Mouse (Mus musculus) hindbrain, embryonic 11.5 days (tissue): ENCODE measurements around the gene Elovl7. TPM values are rescaled to one million over a fixed set of nuclear protein-coding genes. Genes with fewer than 3 reads are reported as not detected.

Experiments used
- ATAC-seq: fragments of 200-750 bp; cut with Nextera tagmentation; 2 replicates; pipeline ENCODE4 v1.8.0; 2017; ENCODE audit warnings: mild to moderate bottlenecking, moderate TSS enrichment, moderate library complexity; ENCODE audit not compliant: low FRiP score
- DNase-seq: peaks from one replicate; pipeline ENCODE4 v3.0.0-alpha.2; 2015; ENCODE audit warnings: low spot score
- H3K27ac ChIP-seq: fragments of 300-500 bp; sonication (generic); 2 replicates; pipeline ENCODE4 v1.5.1; 2014; ENCODE audit warnings: mild to moderate bottlenecking, low read depth, low read length
- H3K27me3 ChIP-seq: fragments of 300-500 bp; sonication (generic); 2 replicates; pipeline ENCODE4 v1.6.1; 2014; ENCODE audit warnings: mild to moderate bottlenecking, low read length, moderate library complexity, mixed read lengths; ENCODE audit not compliant: control insufficient read depth, insufficient read depth
- H3K36me3 ChIP-seq: fragments of 300-500 bp; sonication (generic); 2 replicates; pipeline ENCODE4 v1.6.1; 2014; ENCODE audit warnings: mild to moderate bottlenecking, low read length, moderate library complexity, mixed read lengths; ENCODE audit not compliant: control insufficient read depth, insufficient read depth
- H3K4me1 ChIP-seq: fragments of 300-500 bp; sonication (generic); replicated peaks from 2 replicates; pipeline ENCODE4 v1.6.1; 2014; ENCODE audit warnings: low read length, mixed read lengths; ENCODE audit not compliant: control insufficient read depth, insufficient read depth
- H3K4me2 ChIP-seq: fragments of 300-500 bp; sonication (generic); replicated peaks from 2 replicates; pipeline ENCODE4 v1.6.1; 2014; ENCODE audit warnings: mild to moderate bottlenecking, low read depth, low read length
- H3K4me3 ChIP-seq: fragments of 300-500 bp; sonication (generic); 2 replicates; pipeline ENCODE4 v1.5.1; 2014; ENCODE audit warnings: low read depth, low read length
- H3K9ac ChIP-seq: fragments of 300-500 bp; sonication (generic); 2 replicates; pipeline ENCODE4 v1.6.1; 2014; ENCODE audit warnings: low read depth, low read length
- H3K9me3 ChIP-seq: fragments of 300-500 bp; sonication (generic); 2 replicates; pipeline ENCODE4 v1.6.1; 2016; ENCODE audit warnings: low read length; ENCODE audit not compliant: control insufficient read depth
- WGBS: fragments of 180-500 bp; shearing (Covaris S2); extraction: QIAGEN DNeasy Blood & Tissue Kit; methylation state at CpG from one replicate; pipeline ENCODE4 v1.1.7; 2014; 5-methylcytosine and 5-hydroxymethylcytosine counted together
- polyA plus RNA-seq: library from polyadenylated mRNA; unstranded; fragments of >200 nt; fragmentation: Nextera tagmentation; extraction: Ambion mirVana; gene quantifications from 2 replicates; pipeline ENCODE4 v1.2.1, GENCODE M21; 2014

Elovl7 gene
- polyA plus RNA-seq, 1 experiment from 2014 or later = 1.3 TPM

DNA sequence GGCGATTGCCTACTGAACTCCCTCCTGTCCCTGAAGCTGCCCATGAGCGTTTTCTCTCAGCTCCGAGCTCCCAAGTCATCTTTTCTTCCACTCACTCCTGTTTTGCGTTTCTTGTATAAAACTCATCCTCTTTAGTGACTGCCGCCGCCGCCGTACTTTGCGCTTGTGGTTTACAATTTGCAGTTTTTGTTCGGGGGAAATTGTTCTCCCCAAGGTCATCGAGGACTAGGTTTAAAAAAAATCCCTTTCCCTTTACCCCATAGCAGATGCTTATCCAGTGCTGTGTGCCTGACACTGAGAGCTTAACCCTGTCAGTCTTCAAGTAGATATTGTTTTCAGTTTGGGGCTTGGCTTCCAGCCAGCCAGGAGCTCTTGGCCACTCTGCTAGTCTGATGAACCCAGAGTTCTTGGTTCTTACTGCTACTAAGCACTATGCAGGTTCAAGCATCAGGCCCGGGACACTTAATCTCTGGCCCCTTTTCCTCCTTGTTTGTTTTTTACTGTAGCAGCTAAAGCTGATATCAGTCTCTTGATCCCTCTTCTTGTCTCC lies 1.1 kb downstream of the Elovl7 start:
- Histone ChIP-seq H3K27ac (no peak overlapping the region), H3K4me2 (peak overlapping the region; percentile 94), H3K9ac (no peak overlapping the region), H3K9me3 (no peaks in the 10 kb centered on the region), H3K4me3 (peak overlapping the region; percentile 63), H3K27me3 (peaks cover 11% of the 10 kb centered on the region), H3K36me3 (no peaks in the 10 kb centered on the region), H3K4me1 (no peaks in the 10 kb centered on the region)
- no peak for ATAC-seq
- DNase-seq = peak; percentile 30
- WGBS = 5% methylated on average over 12 of the region's 12 CpGs

DNA sequence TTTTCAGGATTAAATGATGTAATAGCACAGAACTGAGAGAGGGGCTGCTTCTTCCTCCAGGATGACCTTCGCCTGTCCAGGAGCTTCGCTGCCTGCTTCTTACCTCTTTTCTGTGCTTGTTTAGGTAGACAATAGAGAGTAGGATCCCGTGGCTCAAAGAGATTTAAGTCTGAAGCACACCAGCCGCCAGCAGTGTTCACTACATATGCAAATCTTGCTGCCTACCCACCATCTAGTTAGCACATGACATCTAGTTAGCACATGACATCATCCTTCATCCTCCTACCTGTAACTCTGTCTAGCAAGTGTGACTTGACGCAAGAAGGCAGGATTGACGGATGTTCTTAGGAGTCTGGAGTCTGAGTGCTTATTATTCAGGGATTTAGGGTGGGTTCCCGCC lies 5.6 kb downstream of the Elovl7 start:
- WGBS = 73% methylated on average over 7 of the region's 7 CpGs
- Histone ChIP-seq H3K4me2 (no peak overlapping the region), H3K9me3 (no peaks in the 10 kb centered on the region), H3K27ac (no peak overlapping the region), H3K27me3 (peaks cover 8% of the 10 kb centered on the region; the same call in 1 of the 2 replicates), H3K9ac (no peak overlapping the region), H3K4me1 (no peaks in the 10 kb centered on the region), H3K4me3 (no peak overlapping the region), H3K36me3 (no peaks in the 10 kb centered on the region)
- DNase-seq (no peak), ATAC-seq (no peak)

DNA sequence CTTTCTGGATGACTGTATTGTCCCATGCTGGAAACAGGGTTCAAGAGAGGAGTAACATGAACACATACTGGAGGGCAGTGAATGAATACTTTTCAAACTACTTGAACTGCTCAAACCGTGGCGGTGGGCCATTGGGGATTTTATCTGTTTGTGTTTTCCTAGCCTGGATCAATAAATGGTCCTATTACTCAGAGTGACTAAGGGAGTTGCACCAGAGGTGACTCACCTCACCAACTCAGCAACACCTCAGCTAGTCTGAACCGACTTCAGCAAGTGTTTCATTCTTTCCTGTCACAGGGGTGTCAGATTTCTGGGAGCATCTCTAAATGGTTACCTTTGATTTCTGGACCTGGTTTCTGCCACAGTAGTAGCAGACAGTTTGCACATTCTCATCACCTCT lies 15.0 kb downstream of the Elovl7 start:
- no peak for DNase-seq
- H3K36me3 ChIP-seq = no peaks in the 10 kb centered on the region
- no peaks in the 10 kb centered on the region for H3K4me1 ChIP-seq
- no peak overlapping the region for H3K27ac ChIP-seq
- WGBS = 74% methylated on average over 3 of the region's 3 CpGs
- no peaks in the 10 kb centered on the region for H3K9me3 ChIP-seq
- ATAC-seq = no peak
- H3K4me3 ChIP-seq = no peak overlapping the region
- H3K9ac ChIP-seq = no peak overlapping the region
- no peak overlapping the region for H3K4me2 ChIP-seq
- H3K27me3 ChIP-seq = no peaks in the 10 kb centered on the region

DNA sequence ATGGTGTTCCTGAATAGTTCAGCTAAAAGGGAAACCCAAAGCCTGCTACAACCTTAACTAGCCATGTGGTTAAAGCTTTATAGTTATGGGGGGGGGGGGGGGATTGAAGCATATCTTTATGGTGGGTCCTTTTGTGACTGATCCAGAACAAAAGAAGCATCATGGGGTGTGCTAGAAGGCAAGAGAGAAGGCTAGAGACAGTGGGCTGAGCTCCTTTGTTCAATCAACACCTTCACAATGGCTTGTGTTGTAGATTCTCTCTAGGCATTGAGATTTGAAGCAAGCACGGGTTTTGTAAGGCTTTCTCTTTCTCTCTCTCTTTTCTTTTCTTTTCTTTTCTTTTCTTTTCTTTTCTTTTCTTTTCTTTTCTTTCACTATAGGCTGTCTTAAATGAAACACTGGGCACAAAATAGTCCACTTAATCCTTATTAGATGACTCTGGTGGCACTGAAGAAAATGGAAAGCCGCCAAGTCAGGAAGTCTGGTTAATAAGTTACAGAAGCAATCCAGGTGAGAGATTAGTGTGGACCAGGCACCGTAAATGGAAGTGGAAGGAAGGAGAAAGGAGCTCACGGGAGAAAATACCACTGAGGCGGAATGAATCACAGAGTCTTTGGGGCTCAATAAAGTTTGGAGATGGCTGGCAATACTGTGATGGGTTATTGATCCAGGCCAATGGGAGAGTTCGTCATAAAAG lies 15.6 kb downstream of the Elovl7 start:
- H3K4me1 ChIP-seq = no peaks in the 10 kb centered on the region
- no peak overlapping the region for H3K9ac ChIP-seq
- WGBS = 73% methylated on average over 6 of the region's 6 CpGs
- ATAC-seq (no peak), DNase-seq (no peak)
- no peaks in the 10 kb centered on the region for H3K27me3 ChIP-seq
- H3K36me3 ChIP-seq = no peaks in the 10 kb centered on the region
- no peaks in the 10 kb centered on the region for H3K9me3 ChIP-seq
- no peak overlapping the region for H3K4me3 ChIP-seq
- no peak overlapping the region for H3K27ac ChIP-seq
- no peak overlapping the region for H3K4me2 ChIP-seq

DNA sequence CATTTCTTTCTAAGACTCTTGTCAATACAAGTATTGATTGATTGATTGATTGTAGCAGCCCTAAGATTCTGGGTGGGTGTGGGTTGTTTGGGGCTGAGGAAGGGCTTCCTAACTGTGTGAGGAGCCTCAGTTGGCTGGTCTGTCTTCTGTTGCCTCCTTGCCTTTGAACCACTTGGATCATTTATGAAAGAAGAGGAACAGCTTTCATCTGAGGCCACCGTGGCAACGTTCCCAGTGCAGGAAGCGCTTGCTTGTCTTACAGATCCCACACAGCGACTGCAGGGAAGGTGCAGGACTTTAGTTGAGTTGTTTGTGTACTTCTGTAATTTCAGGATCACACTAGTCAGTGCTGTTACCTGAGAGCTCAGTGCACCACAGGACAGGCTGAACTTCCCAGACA lies 25.8 kb downstream of the Elovl7 start:
- ATAC-seq = no peak
- Histone ChIP-seq H3K36me3 (no peaks in the 10 kb centered on the region), H3K9ac (no peak overlapping the region), H3K4me2 (no peak overlapping the region), H3K4me1 (no peaks in the 10 kb centered on the region), H3K27ac (no peak overlapping the region), H3K9me3 (no peaks in the 10 kb centered on the region), H3K27me3 (no peaks in the 10 kb centered on the region), H3K4me3 (no peak overlapping the region)
- WGBS = 76% methylated on average over 4 of the region's 4 CpGs
- no peak for DNase-seq

DNA sequence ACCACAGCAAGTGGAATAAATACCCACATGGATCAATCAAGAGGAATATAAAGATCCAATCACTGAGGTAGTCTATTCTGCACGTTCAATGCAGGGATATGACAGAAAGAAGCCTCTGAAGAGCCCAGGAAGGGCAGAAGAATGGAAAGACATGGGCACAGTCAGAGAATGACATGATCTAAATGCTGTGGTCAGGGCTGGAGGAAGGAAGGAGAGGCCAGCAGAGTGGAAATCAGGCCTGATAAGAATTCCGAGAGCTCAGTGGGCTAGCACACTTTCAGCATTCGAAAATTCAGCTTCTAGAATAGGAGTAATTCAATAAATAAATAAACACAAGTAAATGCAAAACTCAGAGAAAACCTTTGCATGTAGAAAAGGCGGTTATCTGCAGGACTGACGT lies 27.5 kb downstream of the Elovl7 start:
- no peak overlapping the region for H3K4me2 ChIP-seq

DNA sequence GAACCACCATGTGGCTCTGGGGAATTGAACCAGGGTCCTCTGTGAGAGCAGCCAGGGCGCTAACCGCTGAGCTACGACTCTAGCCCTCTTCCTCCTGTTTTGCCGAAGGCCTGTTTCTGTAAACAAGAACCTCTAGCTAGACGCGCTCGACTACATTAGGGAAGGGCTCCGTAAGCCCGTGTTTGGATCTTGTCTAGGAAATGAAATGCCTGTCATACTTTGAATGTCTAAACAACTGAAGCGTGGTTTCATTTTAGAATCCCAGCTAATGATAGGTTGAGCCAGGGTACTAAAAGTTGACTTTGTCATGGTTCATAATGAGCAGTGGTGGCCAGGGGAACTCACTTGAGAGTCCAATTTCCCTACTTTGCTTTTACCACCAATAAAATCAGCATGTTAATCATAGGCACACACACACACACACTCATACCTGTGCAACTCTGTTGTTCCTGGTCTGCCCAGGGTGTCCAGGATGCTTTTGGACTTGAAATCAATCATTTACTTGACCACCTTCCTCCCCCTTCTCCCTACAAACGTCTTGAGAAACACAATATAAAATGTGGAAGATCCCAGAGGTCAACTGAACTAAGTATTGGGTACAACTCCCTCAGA lies 31.0 kb downstream of the Elovl7 start:
- Histone ChIP-seq H3K9me3 (no peaks in the 10 kb centered on the region), H3K4me1 (no peaks in the 10 kb centered on the region), H3K36me3 (no peaks in the 10 kb centered on the region), H3K4me3 (no peak overlapping the region), H3K27ac (no peak overlapping the region), H3K4me2 (no peak overlapping the region), H3K27me3 (no peaks in the 10 kb centered on the region), H3K9ac (no peak overlapping the region)
- WGBS = 87% methylated on average over 11 of the region's 11 CpGs
- ATAC-seq = no peak
- DNase-seq = no peak

More for the DNA sequence above, 27.5 kb downstream of the Elovl7 start:
- no peak for DNase-seq
- no peaks in the 10 kb centered on the region for H3K27me3 ChIP-seq
- no peak overlapping the region for H3K27ac ChIP-seq
- no peaks in the 10 kb centered on the region for H3K36me3 ChIP-seq
- no peaks in the 10 kb centered on the region for H3K9me3 ChIP-seq
- 81% methylated on average over 5 of the region's 5 CpGs for WGBS
- ATAC-seq = no peak
- H3K4me3 ChIP-seq = no peak overlapping the region
- H3K9ac ChIP-seq = no peak overlapping the region
- no peaks in the 10 kb centered on the region for H3K4me1 ChIP-seq

DNA sequence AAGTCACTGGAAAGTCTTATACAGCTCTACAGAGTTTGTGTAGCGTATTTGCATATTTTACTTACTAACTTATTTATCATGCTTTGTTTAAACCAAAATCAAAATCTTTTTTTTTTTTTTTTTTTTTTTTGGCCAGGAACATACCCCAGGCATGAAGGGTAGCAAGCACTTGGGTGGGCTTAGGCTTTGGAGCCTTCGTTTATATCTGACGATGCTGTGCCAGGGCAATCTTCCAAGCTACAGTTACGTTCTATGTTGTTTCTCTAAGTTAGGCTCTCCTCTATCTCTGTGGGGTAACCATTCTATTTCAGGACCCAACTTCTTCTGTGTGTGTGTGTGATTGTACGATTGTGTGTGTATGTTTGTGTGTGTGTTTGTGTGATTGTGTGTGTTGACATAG lies 36.9 kb downstream of the Elovl7 start:
- H3K9me3 ChIP-seq = no peaks in the 10 kb centered on the region
- no peaks in the 10 kb centered on the region for H3K27me3 ChIP-seq
- H3K4me3 ChIP-seq = no peak overlapping the region
- no peak overlapping the region for H3K27ac ChIP-seq
- 94% methylated on average over 5 of the region's 5 CpGs for WGBS
- no peak overlapping the region for H3K9ac ChIP-seq
- H3K4me1 ChIP-seq = no peaks in the 10 kb centered on the region
- H3K36me3 ChIP-seq = no peaks in the 10 kb centered on the region
- no peak overlapping the region for H3K4me2 ChIP-seq
- ATAC-seq (no peak), DNase-seq (no peak)

DNA sequence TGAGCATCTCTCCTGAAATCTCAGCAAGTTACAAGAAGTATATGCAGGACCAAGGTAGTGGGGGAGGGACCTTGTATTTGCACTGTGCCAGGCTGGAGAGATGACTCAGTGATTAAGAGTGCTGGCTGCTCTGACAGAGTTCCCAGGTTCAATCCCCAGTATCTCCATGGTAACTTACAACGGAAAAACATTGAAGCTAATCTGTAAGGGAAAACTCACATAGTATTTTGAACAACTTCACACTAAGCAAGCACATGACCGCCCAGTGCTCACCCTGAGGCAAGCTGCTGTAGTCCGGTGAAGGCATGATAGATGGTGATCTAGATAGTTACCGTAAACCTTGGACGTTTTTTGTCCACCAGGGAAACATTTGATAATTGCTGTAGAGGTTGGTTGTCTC lies 39.8 kb downstream of the Elovl7 start:
- H3K9me3 ChIP-seq = no peaks in the 10 kb centered on the region
- ATAC-seq = no peak
- H3K4me2 ChIP-seq = no peak overlapping the region
- no peaks in the 10 kb centered on the region for H3K36me3 ChIP-seq
- DNase-seq = no peak
- no peaks in the 10 kb centered on the region for H3K4me1 ChIP-seq
- 92% methylated on average over 5 of the region's 5 CpGs for WGBS
- no peak overlapping the region for H3K27ac ChIP-seq
- no peak overlapping the region for H3K9ac ChIP-seq
- H3K4me3 ChIP-seq = no peak overlapping the region
- H3K27me3 ChIP-seq = no peaks in the 10 kb centered on the region
